Mouse (Mus musculus) MEL (cell line): ENCODE measurements around the gene Fat3. TPM values are rescaled to one million over a fixed set of nuclear protein-coding genes. Genes with fewer than 3 reads are reported as not detected.

Experiments
- DNase-seq: peaks from one replicate; pipeline ENCODE4 v3.0.0; 2011; ENCODE audit warnings: low read depth, low spot score
- H3K27ac ChIP-seq: 2 replicates; pipeline ENCODE4 v1.5.1; 2012; ENCODE audit warnings: low read depth, mild to moderate bottlenecking, control low read depth, low read length, moderate library complexity; ENCODE audit not compliant: control insufficient read depth
- H3K27me3 ChIP-seq, 2 experiments: fragments of 150-350 bp in 1 of 2; sonication (generic) in 1 of 2; 2 replicates each; pipeline ENCODE4 v1.6.1; 2012; ENCODE audit warnings: low read length in 2 of 2, mild to moderate bottlenecking in 2 of 2, improper control_type of control experiment in 1 of 2, moderate library complexity in 1 of 2; ENCODE audit not compliant: insufficient read depth in 2 of 2, control insufficient read depth in 1 of 2
- H3K36me3 ChIP-seq, 2 experiments: 2 replicates each; pipeline ENCODE4 v1.6.1; 2012 to 2014; ENCODE audit warnings: low read length in 2 of 2, improper control_type of control experiment in 1 of 2, inconsistent platforms in 1 of 2, mild to moderate bottlenecking in 1 of 2; ENCODE audit not compliant: insufficient read depth in 2 of 2, control insufficient read depth in 1 of 2
- H3K4me1 ChIP-seq, 2 experiments: fragments of 150-350 bp in 1 of 2; sonication (generic) in 1 of 2; 2 replicates each; pipeline ENCODE4 v1.6.1; 2012; ENCODE audit warnings: low read length in 2 of 2, improper control_type of control experiment in 1 of 2, mild to moderate bottlenecking in 1 of 2; ENCODE audit not compliant: insufficient read depth in 2 of 2, control insufficient read depth in 1 of 2
- H3K4me3 ChIP-seq, 2 experiments: fragments of 150-350 bp in 1 of 2; sonication (generic) in 1 of 2; 2 replicates each; pipeline ENCODE4 v1.5.1; 2012; ENCODE audit warnings: low read depth in 2 of 2, low read length in 2 of 2, mild to moderate bottlenecking in 2 of 2, moderate library complexity in 2 of 2, control low read depth in 1 of 2, improper control_type of control experiment in 1 of 2; ENCODE audit not compliant: control insufficient read depth in 1 of 2, insufficient read depth in 1 of 2
- H3K79me2 ChIP-seq: 2 replicates; pipeline ENCODE4 v1.6.1; 2012; ENCODE audit warnings: mild to moderate bottlenecking, low read length, moderate library complexity; ENCODE audit not compliant: control insufficient read depth, poor library complexity, insufficient read depth
- H3K9ac ChIP-seq: 2 replicates; pipeline ENCODE4 v1.6.1; 2012; ENCODE audit warnings: low read depth, mild to moderate bottlenecking, control low read depth, low read length, moderate library complexity; ENCODE audit not compliant: control insufficient read depth, poor library complexity, severe bottlenecking
- H3K9me3 ChIP-seq: fragments of 150-350 bp; sonication (generic); replicated peaks from 2 replicates; pipeline ENCODE4 v1.6.1; 2012; ENCODE audit warnings: mild to moderate bottlenecking, low read length, improper control_type of control experiment, moderate library complexity; ENCODE audit not compliant: insufficient read depth
- BHLHE40 ChIP-seq: IDR thresholded peaks from 2 replicates; pipeline ENCODE4 v1.6.1; 2012; ENCODE audit warnings: low read depth, mild to moderate bottlenecking, inconsistent platforms, low read length, improper control_type of control experiment, borderline replicate concordance
- CHD1 ChIP-seq: IDR thresholded peaks from 2 replicates; pipeline ENCODE4 v1.6.1; 2012; ENCODE audit warnings: low read depth, mild to moderate bottlenecking, inconsistent platforms, low read length, improper control_type of control experiment
- E2F4 ChIP-seq: IDR thresholded peaks from 2 replicates; pipeline ENCODE4 v1.6.1; 2011; ENCODE audit warnings: low read depth, low read length, improper control_type of control experiment, borderline replicate concordance
- EP300 ChIP-seq, 2 experiments: IDR thresholded peaks; 2 replicates each; pipeline ENCODE4 v1.6.1; 2011; ENCODE audit warnings: improper control_type of control experiment in 2 of 2, low read length in 2 of 2, low read depth in 1 of 2, mild to moderate bottlenecking in 1 of 2
- ETS1 ChIP-seq: IDR thresholded peaks from 2 replicates; pipeline ENCODE4 v1.6.1; 2012; ENCODE audit warnings: low read depth, mild to moderate bottlenecking, inconsistent platforms, low read length, improper control_type of control experiment, moderate library complexity
- GABPA ChIP-seq: IDR thresholded peaks from 2 replicates; pipeline ENCODE4 v1.6.1; 2012; ENCODE audit warnings: low read depth, mild to moderate bottlenecking, inconsistent platforms, low read length, improper control_type of control experiment, moderate library complexity
- GATA1 ChIP-seq: IDR thresholded peaks from 2 replicates; pipeline ENCODE4 v1.6.1; 2011; ENCODE audit warnings: low read depth, low read length, improper control_type of control experiment
- HCFC1 ChIP-seq: IDR thresholded peaks from 2 replicates; pipeline ENCODE4 v1.6.1; 2012; ENCODE audit warnings: low read depth, mild to moderate bottlenecking, inconsistent platforms, low read length, improper control_type of control experiment, moderate library complexity
- KAT2A ChIP-seq: conservative IDR thresholded peaks from 2 replicates; pipeline ENCODE4 v1.6.1; 2012; ENCODE audit warnings: low read depth, low read length, improper control_type of control experiment, inconsistent platforms
- MAFK ChIP-seq: IDR thresholded peaks from 2 replicates; pipeline ENCODE4 v1.6.1; 2011; ENCODE audit warnings: low read depth, mild to moderate bottlenecking, low read length, improper control_type of control experiment, borderline replicate concordance
- MAX ChIP-seq: IDR thresholded peaks from 2 replicates; pipeline ENCODE4 v1.6.1; 2011; ENCODE audit warnings: low read length, improper control_type of control experiment
- MAZ ChIP-seq: IDR thresholded peaks from 2 replicates; pipeline ENCODE4 v1.6.1; 2012; ENCODE audit warnings: low read depth, mild to moderate bottlenecking, inconsistent platforms, low read length, improper control_type of control experiment
- MEF2A ChIP-seq: IDR thresholded peaks from 2 replicates; pipeline ENCODE4 v1.6.1; 2014; ENCODE audit warnings: low read depth, mild to moderate bottlenecking, inconsistent platforms, low read length, improper control_type of control experiment; ENCODE audit not compliant: poor library complexity, insufficient replicate concordance, severe bottlenecking; ENCODE audit errors: extremely low read depth
- MXI1 ChIP-seq: IDR thresholded peaks from 2 replicates; pipeline ENCODE4 v1.6.1; 2011; ENCODE audit warnings: mild to moderate bottlenecking, low read depth, low read length, improper control_type of control experiment
- POLR2A ChIP-seq, 2 experiments: IDR thresholded peaks; 2 replicates each; pipeline ENCODE4 v1.6.1; 2011 to 2012; ENCODE audit warnings: low read length in 2 of 2, mild to moderate bottlenecking in 2 of 2, control low read depth in 1 of 2, improper control_type of control experiment in 1 of 2, low read depth in 1 of 2, moderate library complexity in 1 of 2; ENCODE audit not compliant: control insufficient read depth in 1 of 2, insufficient read depth in 1 of 2, poor library complexity in 1 of 2
- POLR2AphosphoS2 ChIP-seq: IDR thresholded peaks from 2 replicates; pipeline ENCODE4 v1.6.1; 2011; ENCODE audit warnings: low read length, improper control_type of control experiment
- SIN3A ChIP-seq: IDR thresholded peaks from 2 replicates; pipeline ENCODE4 v1.6.1; 2012; ENCODE audit warnings: low read length, improper control_type of control experiment, inconsistent platforms
- TBP ChIP-seq: IDR thresholded peaks from 2 replicates; pipeline ENCODE4 v1.8.0; 2011; ENCODE audit warnings: low read depth, low read length, improper control_type of control experiment
- TCF12 ChIP-seq: IDR thresholded peaks from 2 replicates; pipeline ENCODE4 v1.6.1; 2014; ENCODE audit warnings: low read depth, mild to moderate bottlenecking, inconsistent platforms, low read length, improper control_type of control experiment, moderate library complexity
- UBTF ChIP-seq: IDR thresholded peaks from 2 replicates; pipeline ENCODE4 v1.6.1; 2012; ENCODE audit warnings: low read depth, mild to moderate bottlenecking, inconsistent platforms, low read length, improper control_type of control experiment, moderate library complexity, borderline replicate concordance; ENCODE audit not compliant: insufficient read depth
- USF2 ChIP-seq, 2 experiments: IDR thresholded peaks; 2 replicates each; pipeline ENCODE4 v1.6.1; 2011 to 2012; ENCODE audit warnings: improper control_type of control experiment in 2 of 2, low read length in 2 of 2, borderline replicate concordance in 1 of 2, inconsistent platforms in 1 of 2, low read depth in 1 of 2, mild to moderate bottlenecking in 1 of 2; ENCODE audit not compliant: insufficient read depth in 1 of 2
- ZC3H11A ChIP-seq: IDR thresholded peaks from 2 replicates; pipeline ENCODE4 v1.6.1; 2012; ENCODE audit warnings: low read depth, mild to moderate bottlenecking, inconsistent platforms, low read length, improper control_type of control experiment
- ZKSCAN1 ChIP-seq: IDR thresholded peaks from 2 replicates; pipeline ENCODE4 v1.6.1; 2012; ENCODE audit warnings: low read depth, mild to moderate bottlenecking, inconsistent platforms, low read length, improper control_type of control experiment, moderate library complexity
- polyA plus RNA-seq, 2 experiments: library from polyadenylated mRNA; stranded (reverse) in 1 of 2; unstranded in 1 of 2; fragments of >175 nt in 1 of 2; fragments of >200 nt in 1 of 2; gene quantifications; 2 replicates each; pipeline versions ENCODE4 v1.2.1 to v1.2.4; 2012; ENCODE audit warnings: low replicate concordance in 2 of 2, low read depth in 1 of 2; ENCODE audit not compliant: insufficient read length in 2 of 2, insufficient read depth in 1 of 2, missing spikeins in 1 of 2
- total RNA-seq: library from RNA; depleted of rRNA; stranded (reverse); fragments of 300-350 nt; gene quantifications from 2 replicates; pipeline ENCODE4 v1.2.3, GENCODE M21; 2012

Gene Fat3
- total and polyA plus RNA-seq, 3 experiments, result 1.5 to 1.8 TPM; not detected in 1

GRCm38 (mm10) chr9:15958224-15958787 lies 542.8 kb downstream of the Fat3 start:
- Histone ChIP-seq H3K4me3 (no peak overlapping the region), H3K79me2 (no peaks in the 10 kb centered on the region), H3K9me3 (no peaks in the 10 kb centered on the region), H3K27ac (no peak overlapping the region), H3K36me3 (peaks cover 0 to 17% of the 10 kb centered on the region in 2 experiments; a peak in 2 of 4 replicates), H3K27me3 (no peaks in the 10 kb centered on the region), H3K4me1 (peaks cover 15 to 17% of the 10 kb centered on the region in 2 experiments), H3K9ac (no peak overlapping the region)
- TF ChIP-seq HCFC1, result no peak
- TF ChIP-seq E2F4, result no peak
- no peak for TF ChIP-seq USF2 (IDR thresholded peaks at IDR 0.05; ENCODE audit: borderline replicate concordance in 1 of 2, insufficient read depth in 1 of 2, low read depth in 1 of 2, low read length in 2 of 2)
- no peak for TF ChIP-seq ZKSCAN1
- no peak for TF ChIP-seq MXI1
- no peak for TF ChIP-seq MEF2A
- no peak for TF ChIP-seq TBP
- no peak for TF ChIP-seq GABPA
- no peak for TF ChIP-seq CHD1
- TF ChIP-seq SIN3A, result no peak
- TF ChIP-seq MAFK, result no peak
- DNase-seq, result no peak

GRCm38 (mm10) chr9:15957816-15958215 lies 543.3 kb downstream of the Fat3 start:
- DNase-seq, result no peak
- no peaks in the 10 kb centered on the region for H3K79me2 ChIP-seq
- H3K9ac ChIP-seq, result no peak overlapping the region
- no peaks in the 10 kb centered on the region for H3K9me3 ChIP-seq
- H3K4me1 ChIP-seq, result peaks cover 15 to 17% of the 10 kb centered on the region in 2 experiments
- no peaks in the 10 kb centered on the region for H3K27me3 ChIP-seq
- H3K27ac ChIP-seq, result no peak overlapping the region
- H3K36me3 ChIP-seq, result peaks cover 0 to 17% of the 10 kb centered on the region in 2 experiments; a peak in 2 of 4 replicates
- no peak for TF ChIP-seq POLR2A (IDR thresholded peaks at IDR 0.05; ENCODE audit: control insufficient read depth in 1 of 2, insufficient read depth in 1 of 2, low read depth in 1 of 2, low read length in 2 of 2, poor library complexity in 1 of 2)
- TF ChIP-seq MAX, result no peak
- TF ChIP-seq POLR2AphosphoS2, result no peak
- TF ChIP-seq KAT2A, result no peak
- TF ChIP-seq EP300 (IDR thresholded peaks at IDR 0.05; ENCODE audit: low read depth in 1 of 2, low read length in 2 of 2), result no peak
- no peak for TF ChIP-seq ZC3H11A
- TF ChIP-seq UBTF, result no peak
- TF ChIP-seq GATA1, result no peak
- TF ChIP-seq MEF2A, result no peak
- no peak for TF ChIP-seq TCF12
- TF ChIP-seq E2F4, result no peak
- no peak for TF ChIP-seq ETS1
- TF ChIP-seq MAZ, result no peak
- TF ChIP-seq BHLHE40, result no peak
- TF ChIP-seq MXI1, result no peak
- no peak for TF ChIP-seq HCFC1
- H3K4me3 ChIP-seq, result no peak overlapping the region
